Mouse (Mus musculus) monocyte, adult 2 months (primary cell): ENCODE measurements around the gene Jund.

Source experiments
- DNase-seq, 2 experiments: peaks; one replicate each; pipeline ENCODE4 v3.0.0; 2022; ENCODE audit warnings: low spot score in 2 of 2, low read depth in 1 of 2

Jund gene

GRCm38 (mm10) chr8:70697366-70698250 is 1.1 kb upstream of the Jund start:
- DNase-seq = no peak

GRCm38 (mm10) chr8:70699116-70699833 is 526 bp downstream of the Jund start:
- peak in 1 of 2 experiments; percentile 68 for DNase-seq

- peak in 1 of 2 experiments; percentile 61 for DNase-seq
Observed at GRCm38 (mm10) chr8:70699834-70700554, 1.2 kb downstream of the Jund start.

- DNase-seq = peak in 1 of 2 experiments; percentile 73
Observed at GRCm38 (mm10) chr8:70700555-70700922, 1.8 kb downstream of the Jund start.

GRCm38 (mm10) chr8:70701048-70701981 is 2.6 kb downstream of the Jund start:
- DNase-seq = no peak

GRCm38 (mm10) chr8:70701982-70702841 is 3.5 kb downstream of the Jund start:
- DNase-seq = no peak

GRCm38 (mm10) chr8:70702842-70703182 is 4.1 kb downstream of the Jund start:
- no peak for DNase-seq

GRCm38 (mm10) chr8:70703287-70703686 is 4.5 kb downstream of the Jund start, which contains the start of gene Iqcn:
Gene Iqcn, plus strand, starts transcription at chr8:70703457.
- DNase-seq = no peak

GRCm38 (mm10) chr8:70708281-70708680 is 9.5 kb downstream of the Jund start:
- DNase-seq = no peak

GRCm38 (mm10) chr8:70709794-70710193 is 11.0 kb downstream of the Jund start:
- no peak for DNase-seq

GRCm38 (mm10) chr8:70710296-70710695 is 11.5 kb downstream of the Jund start:
- no peak for DNase-seq

GRCm38 (mm10) chr8:70711041-70711440 is 12.3 kb downstream of the Jund start:
- no peak for DNase-seq

GRCm38 (mm10) chr8:70713991-70714390 is 15.2 kb downstream of the Jund start:
- DNase-seq = no peak

GRCm38 (mm10) chr8:70715086-70715485 is 16.3 kb downstream of the Jund start:
- no peak for DNase-seq

- DNase-seq = no peak
Observed at GRCm38 (mm10) chr8:70716521-70717400, 18.0 kb downstream of the Jund start.

GRCm38 (mm10) chr8:70718297-70718696 is 19.5 kb downstream of the Jund start, which contains the start of gene Gm3336:
Gene Gm3336, plus strand, starts transcription at chr8:70718543.
- no peak for DNase-seq

- peak in 1 of 2 experiments; percentile 65 for DNase-seq
Observed at GRCm38 (mm10) chr8:70719796-70720270, 21.1 kb downstream of the Jund start.

GRCm38 (mm10) chr8:70720739-70721138 is 22.0 kb downstream of the Jund start:
- DNase-seq = peak in 1 of 2 experiments; percentile 79
